In genomic region chr8:66323045-66323807, GRCm38 (mm10) we compare ENCODE assay signal across 8 mouse cellular contexts.
DNase-seq lines count a peak whose midpoint lies in the region; ATAC-seq and TF ChIP-seq lines count a peak whose summit lies in the region.
"Had no signal": no experiment of that assay in that cellular context is flagged by ENCODE, and none has a peak within 500 bp of the region (broad histone marks: within the 10 kb centered on the region; RNA-seq: fewer than 3 reads in every experiment).

No protein-coding gene starts in this region.

- intact Hi-C loops in left cerebral cortex, postnatal 10 days (cut with DNase I) = no loop called here

- no peak for TF ChIP-seq POLR2A in cortical plate, adult 2 months (IDR thresholded peaks at IDR 0.05; ENCODE audit: extremely low read depth, insufficient read depth, low read length)
- no peak for TF ChIP-seq POLR2A in spleen, adult 2 months (IDR thresholded peaks at IDR 0.05; ENCODE audit: low read depth, low read length)

- peak; percentile 53 for TF ChIP-seq CTCF in cortical plate, adult 2 months (IDR thresholded peaks at IDR 0.05; ENCODE audit: extremely low read depth, insufficient read depth, low read length)
- TF ChIP-seq CTCF in spleen, adult 2 months (IDR thresholded peaks at IDR 0.05; ENCODE audit: extremely low read depth, insufficient read depth, insufficient read length, insufficient replicate concordance) = peak; percentile 77; the same call in 1 of the 2 replicates

- no peaks in the 10 kb centered on the region for H3K4me1 ChIP-seq in cortical plate, adult 2 months (ENCODE audit: control insufficient read depth, insufficient read depth, low read length)
- no peaks in the 10 kb centered on the region for H3K4me1 ChIP-seq in spleen, adult 2 months (ENCODE audit: control insufficient read depth, insufficient read depth, insufficient read length)
- H3K4me1 ChIP-seq in hindbrain, embryonic 14.5 days (replicated peaks; ENCODE audit: control insufficient read depth, insufficient read depth, low read length) = no peaks in the 10 kb centered on the region
- H3K4me1 ChIP-seq: midbrain, embryonic 12.5 days had no signal

- 9% methylated on average over 4 of the region's 4 CpGs for WGBS in spleen, adult 2 months
- WGBS in hindbrain, embryonic 14.5 days = 54% methylated on average over 4 of the region's 4 CpGs

- ATAC-seq in hindbrain, embryonic 14.5 days (ENCODE audit: low FRiP score) = no peak

- no peak overlapping the region for H3K4me2 ChIP-seq in hindbrain, embryonic 14.5 days (replicated peaks)
- H3K4me2 ChIP-seq: midbrain, embryonic 12.5 days had no signal

- H3K9me3 ChIP-seq in hindbrain, embryonic 14.5 days (ENCODE audit: control insufficient read depth, low read length) = no peaks in the 10 kb centered on the region
- H3K9me3 ChIP-seq: midbrain, embryonic 12.5 days had no signal

- H3K4me3 ChIP-seq in cortical plate, adult 2 months (ENCODE audit: insufficient read depth, low read length) = no peak overlapping the region
- H3K4me3 ChIP-seq in spleen, adult 2 months (ENCODE audit: extremely low read depth, insufficient read depth, insufficient read length) = no peak overlapping the region
- no peak overlapping the region for H3K4me3 ChIP-seq in hindbrain, embryonic 14.5 days (replicated peaks; ENCODE audit: low read length)
- H3K4me3 ChIP-seq: midbrain, embryonic 12.5 days had no signal

- H3K9ac ChIP-seq in hindbrain, embryonic 14.5 days = no peak overlapping the region
- H3K9ac ChIP-seq: midbrain, embryonic 12.5 days had no signal

- no peaks in the 10 kb centered on the region for H3K36me3 ChIP-seq in spleen, adult 2 months (ENCODE audit: control insufficient read depth, insufficient read depth, low read length)
- H3K36me3 ChIP-seq in hindbrain, embryonic 14.5 days (replicated peaks; ENCODE audit: control insufficient read depth, insufficient read depth) = no peaks in the 10 kb centered on the region
- H3K36me3 ChIP-seq: midbrain, embryonic 12.5 days had no signal

- DNase-seq in left cerebral cortex, adult 18-20 months (ENCODE audit: low spot score in 2 of 2) = peak; percentile 8 to 35
- no peak for DNase-seq in left cerebral cortex, postnatal 10 days (ENCODE audit: extremely low spot score in 1 of 2, low spot score in 2 of 2)
- DNase-seq in R1 (ENCODE audit: low read depth, low spot score) = peak; percentile 85
- peak; percentile 14 to 52 for DNase-seq in layer of hippocampus, postnatal 14 days (ENCODE audit: low spot score in 2 of 2)
- peak; percentile 49 to 80 for DNase-seq in spleen, adult 2 months (ENCODE audit: low read depth in 1 of 2, low spot score in 2 of 2)
- DNase-seq in hindbrain, embryonic 14.5 days (ENCODE audit: low spot score) = no peak

- no peak overlapping the region for H3K27ac ChIP-seq in cortical plate, adult 2 months (ENCODE audit: insufficient read depth, low read length)
- peak overlapping the region; percentile 55; the same call in 1 of the 2 replicates for H3K27ac ChIP-seq in spleen, adult 2 months (ENCODE audit: insufficient read depth, low read length)
- H3K27ac ChIP-seq in hindbrain, embryonic 14.5 days = no peak overlapping the region
- H3K27ac ChIP-seq: midbrain, embryonic 12.5 days had no signal

- no peaks in the 10 kb centered on the region for H3K27me3 ChIP-seq in spleen, adult 2 months (ENCODE audit: control insufficient read depth, insufficient read depth, low read length)
- no peaks in the 10 kb centered on the region for H3K27me3 ChIP-seq in hindbrain, embryonic 14.5 days (ENCODE audit: control insufficient read depth, insufficient read depth, low read length)
- H3K27me3 ChIP-seq: midbrain, embryonic 12.5 days had no signal

Comparison
In these comparisons a context has a peak if more than half of its experiments do, and no peak if none do; other contexts are left out.
1. DNase-seq: peak in left cerebral cortex, adult 18-20 months (2 of 2), R1 (single experiment), layer of hippocampus, postnatal 14 days (2 of 2) and spleen, adult 2 months (2 of 2); none in left cerebral cortex, postnatal 10 days (0 of 2) and hindbrain, embryonic 14.5 days (single experiment).